Mouse (Mus musculus) adrenal gland, postnatal 10 days (tissue): ENCODE measurements around the gene Armc12. TPM values are rescaled to one million over a fixed set of nuclear protein-coding genes. Genes with fewer than 3 reads are reported as not detected.
"Not testable (repeated sequence)": the region's sequence is repeated elsewhere in the genome, so short reads cannot be mapped to it uniquely, and the experiment has no call there.

Source experiments
- DNase-seq: peaks from one replicate; pipeline ENCODE4 v3.0.0; 2021; ENCODE audit warnings: mixed read lengths
- total RNA-seq, 2 experiments: library from RNA; stranded (reverse); gene quantifications; 2 replicates each; pipeline ENCODE4 v1.2.3; 2021

Gene Armc12
- total RNA-seq, 2 experiments from 2014 or later = not detected

DNA sequence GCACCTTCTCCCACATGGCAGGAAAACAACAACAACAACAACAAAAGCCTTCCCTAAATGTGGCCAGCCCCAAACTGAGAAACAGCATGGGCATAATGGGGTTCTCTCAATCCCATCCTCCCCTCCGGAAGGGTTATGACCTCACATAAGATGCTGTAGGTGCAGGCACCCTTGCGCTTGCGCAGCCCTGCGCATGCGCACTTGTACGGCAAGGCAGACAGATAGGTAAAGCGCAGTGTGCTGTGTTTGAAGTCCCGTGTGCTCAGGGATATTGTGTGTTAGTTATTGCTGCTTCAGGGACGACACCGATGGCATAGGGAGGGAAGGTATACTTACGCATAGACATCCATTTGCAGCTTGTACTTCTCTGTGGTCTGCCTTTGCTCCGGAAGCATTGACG is 2.7 kb downstream of the Armc12 start:
- DNase-seq = no peak

DNA sequence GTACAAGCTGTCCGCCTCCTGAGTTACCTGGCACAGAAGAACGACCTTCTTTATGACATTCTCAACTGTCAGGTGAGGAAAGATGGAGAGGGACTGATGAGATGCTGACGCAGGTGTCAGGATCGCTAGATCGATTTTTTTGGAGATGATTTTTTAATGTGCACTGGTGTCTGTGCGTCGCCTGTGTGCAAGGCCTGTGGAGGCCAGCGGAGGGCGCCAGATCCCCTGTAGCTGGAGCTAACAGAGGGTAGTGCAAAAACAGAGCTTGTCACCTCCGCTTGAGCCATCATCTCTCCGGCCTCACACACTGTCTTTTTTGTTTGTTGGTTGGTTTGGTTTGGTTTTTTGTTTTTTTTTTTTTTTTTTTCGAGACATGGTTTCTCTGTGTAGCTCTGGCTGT is 7.3 kb downstream of the Armc12 start:
- DNase-seq = no peak

DNA sequence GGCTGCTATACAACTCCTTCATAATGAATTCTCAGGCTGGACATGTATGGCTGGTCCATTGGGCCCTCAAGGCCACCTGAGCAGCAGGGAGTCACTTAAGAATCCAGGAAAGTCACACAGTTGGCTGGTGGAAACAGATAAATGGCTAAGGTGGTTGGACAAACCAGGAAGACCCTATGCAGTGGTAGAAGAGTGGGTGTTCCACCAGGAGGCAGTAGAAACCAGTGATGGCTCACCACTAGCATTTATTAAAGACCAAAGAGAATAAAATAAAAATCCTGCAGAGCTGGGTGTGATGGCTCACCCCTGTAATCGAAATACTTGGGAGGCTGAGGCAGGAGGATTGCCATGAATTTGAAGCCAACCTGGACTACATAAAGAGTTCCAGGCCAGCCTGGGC is 16.3 kb downstream of the Armc12 start:
- DNase-seq = peak; percentile 39

DNA sequence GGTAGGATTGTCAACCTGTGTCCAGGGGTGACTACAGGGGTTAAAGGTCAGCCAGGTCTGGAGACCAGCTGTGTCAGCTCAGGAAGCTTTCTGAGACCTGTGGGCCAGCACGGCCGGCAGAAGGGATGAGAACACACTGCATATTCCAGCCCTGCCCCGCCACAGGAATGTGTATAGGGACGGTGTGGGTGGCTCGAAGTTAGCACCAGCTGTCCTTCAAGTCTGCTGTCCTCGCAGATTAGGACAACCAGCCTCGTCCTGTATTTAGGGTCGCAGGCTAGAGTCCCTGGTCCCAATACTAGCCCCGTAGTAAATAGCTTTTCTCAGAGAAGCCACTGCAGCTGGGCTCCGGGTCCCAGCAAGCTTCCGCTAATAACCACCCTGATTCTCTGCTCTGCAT is 17.9 kb downstream of the Armc12 start:
- no peak for DNase-seq

DNA sequence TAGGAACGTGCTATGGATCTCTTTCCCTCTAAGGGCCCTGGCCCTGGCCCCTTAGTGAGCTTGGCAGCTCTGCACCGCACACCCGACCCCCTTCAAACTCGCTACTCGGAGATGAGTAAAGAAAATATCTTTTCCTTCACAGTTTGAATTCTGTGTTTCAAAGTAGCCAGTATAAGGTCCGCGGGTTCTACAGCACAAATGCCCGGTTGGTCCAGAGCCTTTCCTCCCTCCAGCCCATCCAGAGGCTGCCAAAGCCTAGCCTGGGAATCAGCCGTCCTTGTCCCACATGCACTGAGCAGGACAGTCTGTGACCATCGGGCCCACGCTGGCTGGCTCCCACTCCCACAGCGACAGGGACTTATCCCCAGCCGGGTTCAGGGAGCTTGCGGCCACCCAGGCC is 18.5 kb downstream of the Armc12 start, which contains the start of gene Clpsl2:
Gene Clpsl2 (plus strand): TSS at position 301 of the 400 bp plus-strand sequence.
- DNase-seq = no peak

DNA sequence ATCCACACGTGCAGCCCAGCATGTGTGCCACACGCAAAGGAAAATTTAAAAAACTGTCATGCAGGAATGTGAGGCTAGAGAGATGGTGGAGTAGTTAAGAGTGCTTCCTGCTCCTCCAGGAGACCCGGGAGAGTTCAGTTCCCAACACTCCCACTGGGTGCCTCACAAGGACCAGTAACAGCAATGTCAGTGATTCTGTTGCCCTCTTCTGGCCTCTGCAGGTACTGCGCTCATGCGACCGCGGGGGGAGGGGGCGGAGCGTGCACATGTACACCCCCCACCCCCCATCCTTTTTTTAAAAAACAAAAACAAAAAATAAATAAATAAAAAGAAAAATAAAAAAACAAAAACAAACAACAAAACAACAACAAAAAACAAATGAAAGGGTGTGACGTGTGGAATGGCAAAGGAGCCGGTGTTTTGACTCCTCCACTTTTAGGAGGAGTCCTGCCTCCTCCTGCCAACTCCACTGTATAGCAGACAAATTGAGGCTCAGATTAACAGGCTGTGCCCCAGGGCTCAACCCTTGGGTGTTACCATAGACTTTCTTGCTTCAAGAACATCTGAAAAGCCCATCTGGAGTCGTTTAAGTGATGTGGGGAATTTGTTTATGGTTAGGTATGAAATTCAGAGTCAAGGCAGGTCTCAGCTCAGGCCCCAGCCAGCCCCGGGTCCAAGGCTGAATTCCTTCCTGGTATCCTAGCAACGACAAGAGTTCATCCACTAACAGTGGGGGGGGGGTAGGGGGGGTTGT is 22.6 kb downstream of the Armc12 start:
- DNase-seq = peak; percentile 82

DNA sequence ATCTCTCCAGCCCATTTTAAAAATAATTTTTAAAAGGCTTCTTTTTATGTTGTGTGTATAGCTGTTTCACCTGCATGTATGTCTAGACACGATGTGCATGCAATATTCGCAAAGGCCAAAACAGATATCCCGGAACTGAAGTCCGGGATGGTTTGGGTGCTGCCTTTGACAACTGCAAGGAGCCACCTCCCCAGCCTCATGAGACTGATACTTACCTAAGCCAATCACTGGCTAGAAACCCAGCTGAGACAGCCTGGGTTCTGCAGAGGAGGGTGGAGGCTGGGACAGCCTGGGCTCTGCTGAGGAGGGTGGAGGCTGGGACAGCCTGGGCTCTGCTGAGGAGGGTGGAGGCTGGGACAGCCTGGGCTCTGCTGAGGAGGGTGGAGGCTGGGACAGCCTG is 23.4 kb downstream of the Armc12 start:
- DNase-seq = not testable (repeated sequence)

DNA sequence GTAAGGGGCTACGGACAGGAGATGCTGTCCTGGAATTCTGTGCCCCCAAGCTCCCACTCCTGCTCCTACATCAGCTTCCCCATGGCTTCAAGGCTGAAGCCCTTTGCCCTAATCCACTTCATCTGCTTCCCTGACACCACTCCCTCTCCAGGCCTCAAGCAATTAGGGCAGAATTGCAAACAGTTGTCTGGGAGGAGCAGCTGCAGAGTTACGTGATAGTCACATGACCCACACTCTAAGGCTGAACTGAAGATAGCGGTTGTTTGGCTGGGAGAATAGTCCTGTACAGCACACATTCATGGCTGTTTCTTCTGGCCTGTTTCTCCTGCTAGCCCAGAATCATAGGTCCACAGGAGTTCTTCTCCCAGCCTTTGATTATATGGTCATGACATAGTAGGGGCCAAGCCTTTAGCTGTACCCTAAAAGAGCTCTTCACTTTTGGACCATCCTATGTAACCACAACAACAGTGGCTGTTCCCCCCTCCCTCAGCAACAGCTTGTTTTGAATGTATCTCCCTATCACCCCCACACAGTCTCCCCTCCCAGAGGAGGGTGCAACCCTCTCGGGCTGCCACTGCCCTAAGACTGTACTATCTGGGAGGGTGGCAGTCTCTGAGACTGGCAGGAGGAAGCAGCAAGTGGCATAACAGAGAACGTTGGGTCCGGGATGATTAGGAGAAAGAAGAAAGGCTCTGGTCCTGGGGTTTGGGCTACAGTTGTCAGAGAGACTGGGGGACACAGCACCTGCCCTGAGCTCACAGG is 26.2 kb downstream of the Armc12 start:
- DNase-seq = no peak

DNA sequence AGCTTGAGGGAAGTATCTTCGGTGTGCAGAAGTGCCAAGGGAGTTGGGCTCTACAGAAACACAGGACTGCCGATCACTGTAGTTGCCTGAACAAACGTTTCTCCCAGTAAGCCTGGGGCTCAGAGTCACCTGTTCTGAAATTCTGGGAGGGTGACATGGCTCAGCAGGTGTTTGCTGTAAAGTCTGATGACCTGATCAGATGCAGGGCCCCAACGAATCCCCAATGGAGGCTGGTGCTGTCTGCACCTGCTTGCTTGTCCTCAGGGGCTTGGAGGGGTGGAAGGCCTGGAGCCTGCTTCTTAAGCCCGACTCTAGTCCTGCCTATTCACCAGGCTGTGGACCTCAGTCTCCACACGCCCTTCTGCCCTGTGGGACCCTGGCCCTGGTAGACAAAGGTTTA is 27.2 kb downstream of the Armc12 start:
- no peak for DNase-seq

DNA sequence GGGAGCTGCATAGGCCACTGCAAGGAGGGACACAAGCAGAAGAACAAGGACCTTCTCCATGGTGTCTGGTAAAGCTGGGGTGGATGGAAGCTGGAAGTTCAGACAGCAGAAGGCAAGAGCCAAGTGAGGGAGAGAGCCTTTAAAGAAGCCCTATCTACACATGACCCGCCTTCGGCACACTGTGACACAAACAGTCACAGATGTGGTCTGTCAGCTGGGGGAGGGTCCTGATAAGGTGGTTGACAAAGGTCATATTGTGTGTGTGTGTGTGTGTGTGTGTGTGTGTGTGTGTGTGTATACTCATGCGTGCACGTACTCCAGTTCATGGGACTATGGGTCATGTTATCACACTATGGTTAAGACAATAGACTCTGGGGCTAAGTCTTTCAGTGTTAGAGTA is 30.0 kb downstream of the Armc12 start, which contains the start of gene Clps:
Gene Clps (minus strand): TSS at position 169 of the 400 bp plus-strand sequence.
- DNase-seq = no peak

DNA sequence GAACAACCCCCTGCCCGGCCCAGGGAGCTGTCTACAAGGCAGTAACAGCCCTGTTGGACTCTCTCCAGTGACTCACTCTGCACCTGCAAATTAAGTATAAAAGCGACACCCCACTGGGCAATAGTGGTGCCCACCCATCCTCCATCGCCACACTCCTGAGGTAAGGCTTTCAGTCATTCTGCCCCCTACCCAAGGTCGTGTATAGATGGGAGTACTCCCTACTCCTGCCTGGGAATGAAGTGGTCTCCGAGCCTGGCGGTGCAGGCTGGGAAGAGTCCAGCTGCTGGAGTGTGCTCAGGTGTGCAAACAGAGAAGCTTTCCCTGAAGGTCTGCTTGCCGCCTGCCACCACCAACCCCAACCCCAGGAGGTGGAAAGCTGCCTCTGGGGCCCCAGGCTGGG is 31.0 kb downstream of the Armc12 start:
- DNase-seq = no peak

DNA sequence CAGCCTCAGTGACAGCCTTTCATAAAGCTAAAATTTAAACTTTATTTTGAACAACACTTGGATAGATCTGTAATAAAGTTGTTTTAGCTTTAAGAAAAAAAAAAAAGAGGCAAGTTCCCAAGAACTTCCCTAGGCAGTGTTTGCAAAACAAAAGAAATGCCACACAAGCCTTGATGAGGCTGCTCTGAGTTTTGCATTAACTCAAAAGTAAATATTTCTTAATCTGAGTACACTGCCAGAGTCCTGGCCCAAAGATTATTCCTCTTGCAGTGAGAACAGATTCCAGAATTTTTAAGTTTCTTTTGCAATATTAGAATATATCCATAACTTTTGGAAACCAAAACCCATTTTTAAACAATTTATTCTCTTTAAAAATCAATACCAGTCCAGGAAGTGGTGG is 34.6 kb downstream of the Armc12 start:
- DNase-seq = no peak

DNA sequence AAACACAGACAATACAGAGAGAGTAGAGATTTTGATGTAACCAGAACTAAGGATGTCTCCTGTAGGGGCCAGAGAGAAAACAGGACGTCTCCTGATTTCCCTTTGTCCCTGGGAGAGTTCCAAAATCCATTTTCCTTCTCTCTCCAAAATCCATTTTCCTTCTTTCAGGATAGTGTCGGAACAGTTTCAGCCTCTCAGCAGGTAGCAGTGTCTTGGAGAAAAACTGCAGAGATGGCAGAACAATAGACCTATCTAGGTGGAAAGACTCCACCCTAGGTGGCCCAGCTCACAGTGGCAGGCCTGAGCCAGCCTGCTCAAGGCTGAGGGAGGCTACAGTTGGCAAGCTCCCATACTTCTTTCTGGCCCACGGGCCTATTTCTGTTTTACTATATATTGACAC is 36.9 kb downstream of the Armc12 start:
- DNase-seq = no peak

DNA sequence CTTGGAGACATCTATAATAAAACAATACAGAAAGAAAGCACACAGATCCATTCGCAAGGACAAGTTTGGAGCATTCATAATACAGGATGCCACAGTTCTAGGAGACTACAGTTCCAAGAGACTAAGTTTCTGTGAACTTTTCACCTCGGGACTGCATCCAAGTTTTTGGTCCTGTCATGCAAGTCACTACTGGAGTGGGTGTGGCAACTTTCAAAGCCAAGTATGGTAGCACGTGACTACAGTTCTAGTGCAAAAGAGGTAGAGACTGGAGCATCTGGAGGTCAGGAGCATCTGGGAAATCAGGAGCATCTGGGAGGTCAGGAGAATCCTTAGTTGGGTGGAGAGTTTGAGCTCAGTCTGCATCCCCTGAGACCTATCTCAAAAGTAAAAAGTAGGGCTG is 41.3 kb downstream of the Armc12 start:
- DNase-seq = no peak

DNA sequence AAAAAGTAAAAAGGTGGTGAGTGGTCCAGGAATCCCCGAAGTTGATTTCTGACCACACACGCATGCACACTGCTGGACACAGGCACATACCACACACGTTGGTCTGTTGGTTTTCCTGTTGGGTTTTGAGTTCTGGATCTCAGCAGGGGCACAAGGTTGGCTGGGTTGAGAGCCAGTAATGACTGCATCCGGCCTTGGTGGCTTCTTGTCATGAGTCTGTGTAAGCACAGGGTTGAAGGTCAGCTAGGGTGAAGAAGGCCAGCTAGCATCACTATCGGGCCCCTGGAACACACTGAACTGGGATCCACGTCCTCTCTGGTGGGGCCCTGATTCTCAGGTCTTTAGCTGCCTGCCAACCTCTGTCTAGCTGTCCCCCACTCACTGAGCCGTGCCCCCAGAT is 41.9 kb downstream of the Armc12 start:
- no peak for DNase-seq

DNA sequence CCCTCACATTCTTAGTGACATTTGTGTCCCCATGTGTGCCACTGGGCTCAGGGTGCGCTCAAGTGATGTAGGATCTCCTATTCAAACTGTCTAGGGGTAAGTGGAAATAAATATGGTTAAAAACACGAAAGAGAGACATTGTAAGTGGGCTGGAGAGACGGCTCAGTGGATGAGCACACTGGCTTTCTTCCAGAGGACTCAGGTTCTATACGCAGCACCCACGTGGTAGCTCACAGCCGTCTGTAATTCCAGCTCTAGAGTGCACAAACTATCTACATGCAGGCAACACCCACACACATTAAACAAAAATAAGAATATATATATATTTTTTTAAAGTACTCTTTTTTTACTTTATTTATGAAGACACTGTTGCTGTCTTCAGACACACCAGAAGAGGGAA is 42.3 kb downstream of the Armc12 start:
- no peak for DNase-seq

DNA sequence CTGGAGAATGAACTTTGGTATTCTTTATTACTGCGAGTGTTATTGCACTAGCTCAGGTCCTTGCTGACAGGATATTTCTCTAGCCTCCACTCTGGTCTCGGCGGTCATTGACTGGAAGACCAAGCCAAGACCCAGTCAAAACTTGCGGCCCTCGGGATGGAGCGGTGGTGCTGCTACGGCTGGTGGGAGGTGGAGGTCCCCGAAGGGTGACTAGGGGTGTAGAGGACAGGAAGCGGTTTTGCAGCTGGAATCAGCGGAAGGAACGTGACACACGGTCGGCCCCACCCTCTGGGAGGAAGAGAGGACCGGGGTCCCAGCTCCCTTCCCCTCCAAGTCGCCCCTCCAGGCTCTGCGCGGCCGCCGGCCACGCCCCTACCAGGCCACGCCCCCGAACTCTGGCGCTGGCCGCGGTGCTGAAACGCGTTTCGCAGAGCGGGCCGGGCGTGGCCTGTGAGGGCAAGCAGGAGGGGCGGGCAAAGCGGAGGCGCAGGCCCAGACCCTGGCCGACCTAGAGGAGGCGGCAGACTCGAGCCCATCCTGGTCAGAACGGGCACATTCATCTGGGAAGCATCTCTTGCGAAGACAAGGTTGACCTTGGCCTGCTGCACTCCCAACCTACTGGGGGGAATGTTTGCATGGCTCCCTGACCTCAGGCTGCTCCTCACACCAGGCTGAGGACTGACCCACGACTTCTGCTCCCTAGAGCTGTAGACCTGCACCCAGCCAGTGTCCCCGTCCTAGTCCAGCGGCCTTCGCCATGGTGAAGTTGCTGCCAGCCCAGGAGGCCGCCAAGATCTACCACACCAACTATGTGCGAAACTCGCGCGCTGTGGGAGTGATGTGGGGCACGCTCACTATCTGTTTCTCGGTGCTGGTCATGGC is 44.9 kb downstream of the Armc12 start, which contains the start of gene Lhfpl5:
Gene Lhfpl5 (plus strand): TSS at position 398 of the 882 bp plus-strand sequence.
- DNase-seq = peak; percentile 81

DNA sequence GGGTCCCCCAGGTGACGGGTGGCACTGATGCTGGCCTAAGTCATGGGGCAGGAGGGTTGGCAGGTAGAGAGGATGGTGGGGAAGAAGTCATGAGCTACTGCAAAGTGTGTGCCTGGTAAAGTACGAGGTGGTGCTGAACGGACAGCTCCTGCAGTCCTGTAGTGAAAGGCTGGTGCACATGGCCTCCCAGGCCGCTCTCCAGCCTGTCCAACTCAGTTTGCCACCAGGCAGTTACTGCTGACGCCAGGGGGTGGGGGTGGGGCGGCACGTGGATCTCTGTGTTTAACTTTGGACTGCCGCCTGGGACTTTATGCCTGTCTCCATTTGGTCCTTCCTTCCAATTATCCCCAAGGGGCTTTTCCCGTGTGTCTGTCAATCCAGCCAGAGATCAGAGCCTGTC is 49.8 kb downstream of the Armc12 start:
- DNase-seq = peak; percentile 83

DNA sequence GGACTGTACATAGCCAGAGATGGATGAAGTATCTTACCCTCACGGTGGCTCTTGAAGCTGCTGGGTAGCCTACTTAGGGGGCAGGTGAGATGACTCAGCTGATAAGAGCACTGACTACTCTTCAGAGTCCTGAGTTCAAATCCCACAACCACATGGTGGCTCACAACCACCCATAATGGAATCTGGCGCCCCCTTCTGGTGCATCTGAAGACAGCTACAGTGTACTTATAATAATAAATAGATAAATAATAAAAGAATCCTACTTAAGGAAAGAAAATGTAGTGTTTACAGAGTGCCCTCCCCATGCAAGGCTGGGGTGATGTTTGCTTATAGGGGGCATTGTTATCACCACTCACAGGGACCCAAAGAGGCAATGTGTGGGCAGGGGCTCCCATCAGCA is 50.5 kb downstream of the Armc12 start:
- DNase-seq = no peak

DNA sequence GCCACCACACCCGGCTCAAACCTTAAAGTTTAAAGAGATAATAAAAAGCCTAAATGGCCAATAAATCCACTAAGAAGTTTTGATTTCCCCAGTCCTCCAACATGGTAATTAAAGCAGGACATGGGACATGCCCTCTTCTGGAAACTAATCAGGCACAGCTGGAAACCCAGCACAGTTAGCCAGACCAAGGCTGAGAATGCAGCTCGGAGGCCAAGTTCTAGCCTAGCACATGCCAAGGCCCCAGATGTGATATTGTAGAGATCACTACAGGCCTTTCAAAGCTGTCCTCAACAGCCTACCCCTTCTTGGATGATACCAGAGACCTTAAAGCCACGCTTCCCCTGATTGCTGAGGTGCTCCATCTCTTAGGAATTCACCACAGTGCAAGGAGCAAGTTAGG is 55.9 kb downstream of the Armc12 start:
- DNase-seq = no peak

DNA sequence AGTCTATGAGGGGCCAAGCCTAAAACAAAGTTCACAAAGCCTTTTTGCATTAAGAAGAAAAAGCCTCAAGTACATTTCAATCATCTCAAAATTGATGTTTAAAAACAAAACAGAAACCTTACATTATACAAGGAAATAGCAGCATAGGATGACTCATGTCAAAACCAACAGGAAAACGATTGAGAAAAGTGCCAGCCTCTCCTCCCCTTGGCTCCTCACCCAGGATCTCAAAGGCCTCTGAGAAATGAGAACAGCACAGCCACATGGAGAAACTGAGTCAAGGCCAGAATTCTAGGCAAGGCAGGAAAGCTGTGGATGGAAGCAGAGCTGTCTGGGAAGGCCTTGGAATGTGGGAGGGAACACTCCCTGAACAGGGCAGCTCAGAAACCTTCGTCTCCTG is 58.0 kb downstream of the Armc12 start:
- DNase-seq = no peak
